Mouse (Mus musculus): ENCODE measurements around the gene Vstm4. TPM values are rescaled to one million over a fixed set of nuclear protein-coding genes. Genes with fewer than 3 reads are reported as not detected.

The Vstm4 gene
- polyA plus RNA-seq, 1 experiment from 2014 or later, result 10.9 TPM

GRCm38 (mm10) chr14:32964742-32965141, 108.2 kb downstream of the Vstm4 start:
- no peak overlapping the region for H3K27ac ChIP-seq
- no peaks in the 10 kb centered on the region for H3K27me3 ChIP-seq (replicated peaks)
- no peak for ATAC-seq (replicated peaks)
- no peak overlapping the region for H3K4me2 ChIP-seq
- 87% methylated on average over 10 of the region's 10 CpGs for WGBS
- no peak overlapping the region for H3K4me3 ChIP-seq
- no peak overlapping the region for H3K9ac ChIP-seq
- 0 out of 2 replicates have a peak, but pooled peaks cover 2% of the 10 kb centered on the region for H3K4me1 ChIP-seq
- no peaks in the 10 kb centered on the region for H3K36me3 ChIP-seq (replicated peaks)
- no peaks in the 10 kb centered on the region for H3K9me3 ChIP-seq

- ATAC-seq (replicated peaks), result no peak
- H3K9ac ChIP-seq, result no peak overlapping the region
- no peak overlapping the region for H3K4me3 ChIP-seq
- no peak overlapping the region for H3K27ac ChIP-seq
- no peaks in the 10 kb centered on the region for H3K36me3 ChIP-seq (replicated peaks)
- no peaks in the 10 kb centered on the region for H3K4me1 ChIP-seq
- no peak overlapping the region for H3K4me2 ChIP-seq
- WGBS, result 83% methylated on average over 9 of the region's 9 CpGs
- H3K27me3 ChIP-seq (replicated peaks), result no peaks in the 10 kb centered on the region
- no peaks in the 10 kb centered on the region for H3K9me3 ChIP-seq
Measured at GRCm38 (mm10) chr14:32970700-32971099, 114.1 kb downstream of the Vstm4 start.

GRCm38 (mm10) chr14:32984176-32984738, 127.7 kb downstream of the Vstm4 start:
- WGBS, result 84% methylated on average over 6 of the region's 6 CpGs
- H3K4me2 ChIP-seq, result no peak overlapping the region
- no peaks in the 10 kb centered on the region for H3K4me1 ChIP-seq
- H3K4me3 ChIP-seq, result no peak overlapping the region
- H3K9ac ChIP-seq, result no peak overlapping the region
- H3K36me3 ChIP-seq (replicated peaks), result no peaks in the 10 kb centered on the region
- no peak overlapping the region for H3K27ac ChIP-seq
- H3K27me3 ChIP-seq (replicated peaks), result no peaks in the 10 kb centered on the region
- no peaks in the 10 kb centered on the region for H3K9me3 ChIP-seq
- no peak for ATAC-seq (replicated peaks)

- no peak for ATAC-seq (replicated peaks)
- no peaks in the 10 kb centered on the region for H3K9me3 ChIP-seq
- no peak overlapping the region for H3K4me2 ChIP-seq
- no peaks in the 10 kb centered on the region for H3K27me3 ChIP-seq (replicated peaks)
- H3K4me1 ChIP-seq, result no peaks in the 10 kb centered on the region
- H3K27ac ChIP-seq, result no peak overlapping the region
- no peak overlapping the region for H3K9ac ChIP-seq
- no peak overlapping the region for H3K4me3 ChIP-seq
- no peaks in the 10 kb centered on the region for H3K36me3 ChIP-seq (replicated peaks)
- 63% methylated on average over 4 of the region's 4 CpGs for WGBS
Measured at GRCm38 (mm10) chr14:32986659-32987058, 130.1 kb downstream of the Vstm4 start.

Other genes starting within 250 kb of the Vstm4 start
- 0.03 TPM in 1 of 2 replicates, not detected in the other for gene 3425401B19Rik, start 171.5 kb upstream of the Vstm4 start, polyA plus RNA-seq (2015; fragmentation: Nextera tagmentation; extraction: Ambion mirVana)
- gene Tmem273, start 70.8 kb upstream of the Vstm4 start, polyA plus RNA-seq (2015; fragmentation: Nextera tagmentation; extraction: Ambion mirVana), result 0.19 and 0.27 TPM in 2 replicates
- not detected in 2 replicates for gene Fam170b, start 22.8 kb upstream of the Vstm4 start, polyA plus RNA-seq (2015; fragmentation: Nextera tagmentation; extraction: Ambion mirVana)
- gene Lrrc18, start 134.6 kb downstream of the Vstm4 start, polyA plus RNA-seq (2015; fragmentation: Nextera tagmentation; extraction: Ambion mirVana), result 0.38 and 0.61 TPM in 2 replicates

All from midbrain, embryonic 15.5 days (tissue).